Mouse (Mus musculus): ENCODE results near the gene Lhfpl5.

The Lhfpl5 gene

GRCm38 (mm10) chr17:28628248-28629124 is 53.0 kb downstream of the Lhfpl5 start:
- DNase-seq: no peak

GRCm38 (mm10) chr17:28629125-28629524 is 53.7 kb downstream of the Lhfpl5 start:
- DNase-seq: no peak

All from cerebellum, adult 9-11 months (tissue).